In genomic region chr3:65891594-65891993, GRCm38 (mm10) we compare ENCODE assay signal across 15 mouse cellular contexts.
"Had no signal": no experiment of that assay in that cellular context is flagged by ENCODE, and none has a peak within 500 bp of the region (broad histone marks: within the 10 kb centered on the region; RNA-seq: fewer than 3 reads in every experiment).

No protein-coding gene starts in this region.

- H3K27me3 ChIP-seq: liver, embryonic 15.5 days; midbrain, embryonic 15.5 days; neural tube, embryonic 13.5 days had no signal

- H3K4me3 ChIP-seq: left cerebral cortex, adult 2 months; limb, embryonic 10.5 days; liver, embryonic 15.5 days; midbrain, embryonic 10.5 days; midbrain, embryonic 15.5 days; neural tube, embryonic 13.5 days had no signal

- H3K9me3 ChIP-seq: limb, embryonic 10.5 days; liver, embryonic 15.5 days; midbrain, embryonic 10.5 days; midbrain, embryonic 15.5 days; neural tube, embryonic 13.5 days had no signal

- ATAC-seq: inflammation-experienced regulatory T-cells, adult 6 months; intestine, postnatal 0 days; midbrain, embryonic 15.5 days had no signal

- H3K9ac ChIP-seq: liver, embryonic 15.5 days; lung, embryonic 14.5 days; midbrain, embryonic 15.5 days; neural tube, embryonic 13.5 days had no signal

- H3K36me3 ChIP-seq: limb, embryonic 10.5 days; liver, embryonic 15.5 days; midbrain, embryonic 10.5 days; midbrain, embryonic 15.5 days; neural tube, embryonic 13.5 days had no signal

- DNase-seq: kidney, adult 8-10 months; kidney, postnatal 25 days; lung, embryonic 14.5 days; retina, postnatal 1 day; thymus, adult 18-20 months; thymus, postnatal 14 days had no signal

- H3K27ac ChIP-seq: left cerebral cortex, adult 2 months; limb, embryonic 10.5 days; liver, embryonic 15.5 days; midbrain, embryonic 10.5 days; midbrain, embryonic 15.5 days; neural tube, embryonic 13.5 days had no signal

- H3K4me1 ChIP-seq: liver, embryonic 15.5 days; midbrain, embryonic 15.5 days had no signal

- H3K4me2 ChIP-seq: liver, embryonic 11.5 days; liver, embryonic 15.5 days; lung, embryonic 14.5 days; midbrain, embryonic 15.5 days; neural tube, embryonic 13.5 days had no signal
